10 mouse cellular contexts compared by ENCODE assay signal in genomic region chr3:105872579-105872978, GRCm38 (mm10). TPM values are rescaled to one million over a fixed set of nuclear protein-coding genes. Genes with fewer than 3 reads are reported as not detected.
DNase-seq lines count a peak whose midpoint lies in the region; ATAC-seq and TF ChIP-seq lines count a peak whose summit lies in the region.
"Had no signal": no experiment of that assay in that cellular context is flagged by ENCODE, and none has a peak within 500 bp of the region (broad histone marks: within the 10 kb centered on the region; RNA-seq: fewer than 3 reads in every experiment).

No protein-coding gene starts in this region.

- intact Hi-C loops in heart, adult 2 months (cut with DNase I), result no loop called here

- no peak for TF ChIP-seq EP300 in heart, adult 2 months (IDR thresholded peaks at IDR 0.05; ENCODE audit: insufficient read depth, low read depth, low read length)

- H3K36me3 ChIP-seq in heart, adult 2 months (ENCODE audit: control insufficient read depth, insufficient read depth, low read length), result peaks cover 3% of the 10 kb centered on the region
- no peaks in the 10 kb centered on the region for H3K36me3 ChIP-seq in kidney, postnatal 0 days (ENCODE audit: insufficient read depth, low read length)

- no peak overlapping the region for H3K4me3 ChIP-seq in heart, adult 2 months
- no peak overlapping the region for H3K4me3 ChIP-seq in kidney, postnatal 0 days (replicated peaks; ENCODE audit: low read depth, low read length)
- H3K4me3 ChIP-seq in cortical plate, adult 2 months (ENCODE audit: insufficient read depth, low read length), result no peak overlapping the region
- H3K4me3 ChIP-seq: forebrain, embryonic 13.5 days had no signal

- no peaks in the 10 kb centered on the region for H3K27me3 ChIP-seq in heart, adult 2 months (ENCODE audit: control insufficient read depth, insufficient read depth, low read length)
- no peaks in the 10 kb centered on the region for H3K27me3 ChIP-seq in kidney, postnatal 0 days (ENCODE audit: insufficient read depth, low read length)
- H3K27me3 ChIP-seq: forebrain, embryonic 13.5 days had no signal

- peak; percentile 32 for TF ChIP-seq CTCF in heart, adult 2 months (IDR thresholded peaks at IDR 0.05)
- peak; percentile 30; the same call in 1 of the 2 replicates for TF ChIP-seq CTCF in kidney, postnatal 0 days (IDR thresholded peaks at IDR 0.05; ENCODE audit: low read depth)
- no peak for TF ChIP-seq CTCF in cortical plate, adult 2 months (IDR thresholded peaks at IDR 0.05; ENCODE audit: extremely low read depth, insufficient read depth, low read length)

- no peaks in the 10 kb centered on the region for H3K79me2 ChIP-seq in heart, adult 2 months (replicated peaks; ENCODE audit: control insufficient read depth, insufficient read depth, low read length)

- H3K4me2 ChIP-seq in kidney, postnatal 0 days (ENCODE audit: low read length), result no peak overlapping the region
- H3K4me2 ChIP-seq: forebrain, embryonic 13.5 days had no signal

- peak overlapping the region; percentile 69 for H3K27ac ChIP-seq in heart, adult 2 months
- peak overlapping the region; percentile 50; the same call in 1 of the 2 replicates for H3K27ac ChIP-seq in kidney, postnatal 0 days
- 0 out of 2 replicates have a peak overlapping the region, but pooled peaks have one; percentile 1 for H3K27ac ChIP-seq in cortical plate, adult 2 months (ENCODE audit: insufficient read depth, low read length)

- no peak for DNase-seq in heart, adult 2 months
- no peak for DNase-seq in heart, postnatal 4 days
- DNase-seq in kidney, postnatal 0 days (ENCODE audit: low spot score), result no peak
- DNase-seq in kidney, postnatal 4 days, result no peak
- peak; percentile 46 for DNase-seq in 3T3-L1 (ENCODE audit: low read depth, low spot score)
- no peak for DNase-seq in right cerebral cortex, postnatal 4 days
- DNase-seq in cerebellum, postnatal 25 days, result no peak

- no peak for TF ChIP-seq POLR2A in heart, adult 2 months (IDR thresholded peaks at IDR 0.05; ENCODE audit: insufficient read depth, low read depth, low read length)
- TF ChIP-seq POLR2A in cortical plate, adult 2 months (IDR thresholded peaks at IDR 0.05; ENCODE audit: extremely low read depth, insufficient read depth, low read length), result no peak

- peaks cover 18% of the 10 kb centered on the region for H3K4me1 ChIP-seq in heart, adult 2 months (ENCODE audit: control insufficient read depth, insufficient read depth, low read length)
- H3K4me1 ChIP-seq in kidney, postnatal 0 days (replicated peaks; ENCODE audit: insufficient read depth, low read length), result no peaks in the 10 kb centered on the region
- H3K4me1 ChIP-seq in cortical plate, adult 2 months (ENCODE audit: control insufficient read depth, insufficient read depth, low read length), result peaks cover 2% of the 10 kb centered on the region

- ATAC-seq in kidney, postnatal 0 days (replicated peaks; ENCODE audit: low FRiP score, low read depth), result no peak
- ATAC-seq: forebrain, embryonic 13.5 days had no signal

- 10% methylated on average over 3 of the region's 3 CpGs for WGBS in heart, adult 2 months
- 31% methylated on average over 3 of the region's 3 CpGs for WGBS in kidney, postnatal 0 days

- no peaks in the 10 kb centered on the region for H3K9me3 ChIP-seq in kidney, postnatal 0 days (replicated peaks; ENCODE audit: low read length)
- H3K9me3 ChIP-seq: forebrain, embryonic 13.5 days had no signal

- no peak overlapping the region for H3K9ac ChIP-seq in heart, adult 2 months (ENCODE audit: low read depth, low read length)
- H3K9ac ChIP-seq in kidney, postnatal 0 days (ENCODE audit: low read depth, low read length), result no peak overlapping the region
- H3K9ac ChIP-seq: forebrain, embryonic 13.5 days had no signal

RNA-seq across cellular contexts. Expression of gene Tmigd3, which starts 1.9 kb away (rescaled TPM):
- total RNA-seq in heart, adult 2 months (2021), result under 1 TPM in 1 of 2 experiments, not detected in 1; 0.31 TPM
- polyA plus RNA-seq in heart, adult 2 months (2012; rRNA removed), result 0.35 TPM in 1 of 2 replicates, not detected in the other
- total RNA-seq in heart, postnatal 4 days (2021), result under 1 TPM; 0.34 to 0.52 TPM
- 0.18 TPM in 1 of 2 replicates, not detected in the other for polyA plus RNA-seq in kidney, postnatal 0 days (2015; fragmentation: Nextera tagmentation; extraction: Ambion mirVana)
- 0.15 TPM in 1 of 2 replicates, not detected in the other for polyA plus RNA-seq in cortical plate, adult 2 months (2012; rRNA removed)
- polyA plus RNA-seq: forebrain, embryonic 13.5 days had no signal

RNA-seq across cellular contexts. Expression of gene Adora3, which starts 1.9 kb away (rescaled TPM):
- not detected for total RNA-seq in heart, adult 2 months (2021)
- polyA plus RNA-seq in heart, adult 2 months (2012; rRNA removed), result 0.37 and 0.94 TPM in 2 replicates
- total RNA-seq in heart, postnatal 4 days (2021), result not detected
- polyA plus RNA-seq in kidney, postnatal 0 days (2015; fragmentation: Nextera tagmentation; extraction: Ambion mirVana), result 0.10 and 0.12 TPM in 2 replicates
- polyA plus RNA-seq in cortical plate, adult 2 months (2012; rRNA removed), result 1.5 and 2.0 TPM in 2 replicates
- total RNA-seq: heart, adult 18-20 months had no signal

RNA-seq across cellular contexts. Expression of gene I830077J02Rik, which starts 59.9 kb away (rescaled TPM):
- total RNA-seq in heart, adult 2 months (2021), result 1 to 10 TPM in 1 of 2 experiments, under 1 TPM in 1; 0.97 to 2.3 TPM
- 0.72 and 0.76 TPM in 2 replicates for polyA plus RNA-seq in heart, adult 2 months (2012; rRNA removed)
- 1 to 10 TPM in 1 of 2 experiments, under 1 TPM in 1; 0.69 to 1.4 TPM for total RNA-seq in heart, postnatal 4 days (2021)
- 0.24 and 0.31 TPM in 2 replicates for polyA plus RNA-seq in kidney, postnatal 0 days (2015; fragmentation: Nextera tagmentation; extraction: Ambion mirVana)
- polyA plus RNA-seq in cortical plate, adult 2 months (2012; rRNA removed), result 1.8 and 2.0 TPM in 2 replicates

Comparison
In these comparisons a context has a peak if more than half of its experiments do, and no peak if none do; other contexts are left out.
1. H3K27ac ChIP-seq: peak in every context shown above with its lines; median percentile 69 in heart, adult 2 months; 50 in kidney, postnatal 0 days; 1 in cortical plate, adult 2 months.